Mouse (Mus musculus) mammary gland, adult 2 months (tissue): ENCODE results near the gene Dhx38. TPM values are rescaled to one million over a fixed set of nuclear protein-coding genes. Genes with fewer than 3 reads are reported as not detected.

ENCODE experiments used
- polyA plus RNA-seq: library from polyadenylated mRNA; depleted of rRNA; stranded (reverse); fragments of >200 nt; gene quantifications from 2 replicates; pipeline ENCODE4 v1.2.3, GENCODE M21; 2012; ENCODE audit warnings: low replicate concordance; rRNA removed

Dhx38 gene
- polyA plus RNA-seq, result 14.0 and 18.5 TPM in 2 replicates

DNA sequence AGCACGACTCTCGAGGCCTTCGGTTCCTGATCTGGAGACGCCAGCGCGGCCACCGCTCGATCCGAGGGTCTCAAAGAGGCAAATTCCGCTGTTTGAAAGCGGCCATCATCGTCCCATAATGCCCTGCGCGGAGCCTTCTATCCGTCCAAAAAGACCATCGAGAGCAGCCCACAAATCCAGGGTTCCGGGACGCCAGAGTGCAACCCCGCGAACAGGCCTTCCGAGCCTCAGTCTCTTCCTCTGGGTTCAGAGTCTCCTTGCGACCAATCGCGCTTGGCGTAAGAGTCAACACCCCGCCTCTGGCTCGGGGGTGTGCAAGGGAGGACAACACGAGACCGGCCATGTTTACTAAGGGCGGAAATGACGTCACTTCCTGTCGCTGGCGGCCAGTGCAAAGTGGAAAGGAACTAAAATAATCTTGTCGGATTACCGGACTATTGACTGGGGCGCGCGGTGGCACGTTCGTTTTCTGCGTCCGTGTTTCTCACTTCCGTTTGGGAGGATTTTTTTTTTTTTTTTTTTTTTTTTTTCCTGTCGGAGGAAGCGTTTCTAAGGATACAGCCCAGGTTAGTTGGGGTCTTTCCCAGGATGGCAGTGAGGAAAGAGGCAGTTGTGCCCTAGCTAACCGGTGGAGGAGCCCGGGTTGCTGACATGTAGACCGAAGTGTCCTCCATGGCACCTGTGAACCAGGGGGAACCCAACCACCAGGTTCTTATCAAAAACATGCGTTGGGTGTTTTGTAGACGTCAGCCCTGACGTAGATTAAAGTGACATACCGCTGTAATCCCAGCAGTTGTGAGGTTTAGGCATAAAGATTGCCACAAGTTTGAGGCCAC lies at the start of gene Dhx38, which contains the start of gene Txnl4b:
Dhx38 (minus strand) TSS at position 364 of the 836 bp plus-strand sequence.
Txnl4b (plus strand) TSS at position 395 of the 836 bp plus-strand sequence.

DNA sequence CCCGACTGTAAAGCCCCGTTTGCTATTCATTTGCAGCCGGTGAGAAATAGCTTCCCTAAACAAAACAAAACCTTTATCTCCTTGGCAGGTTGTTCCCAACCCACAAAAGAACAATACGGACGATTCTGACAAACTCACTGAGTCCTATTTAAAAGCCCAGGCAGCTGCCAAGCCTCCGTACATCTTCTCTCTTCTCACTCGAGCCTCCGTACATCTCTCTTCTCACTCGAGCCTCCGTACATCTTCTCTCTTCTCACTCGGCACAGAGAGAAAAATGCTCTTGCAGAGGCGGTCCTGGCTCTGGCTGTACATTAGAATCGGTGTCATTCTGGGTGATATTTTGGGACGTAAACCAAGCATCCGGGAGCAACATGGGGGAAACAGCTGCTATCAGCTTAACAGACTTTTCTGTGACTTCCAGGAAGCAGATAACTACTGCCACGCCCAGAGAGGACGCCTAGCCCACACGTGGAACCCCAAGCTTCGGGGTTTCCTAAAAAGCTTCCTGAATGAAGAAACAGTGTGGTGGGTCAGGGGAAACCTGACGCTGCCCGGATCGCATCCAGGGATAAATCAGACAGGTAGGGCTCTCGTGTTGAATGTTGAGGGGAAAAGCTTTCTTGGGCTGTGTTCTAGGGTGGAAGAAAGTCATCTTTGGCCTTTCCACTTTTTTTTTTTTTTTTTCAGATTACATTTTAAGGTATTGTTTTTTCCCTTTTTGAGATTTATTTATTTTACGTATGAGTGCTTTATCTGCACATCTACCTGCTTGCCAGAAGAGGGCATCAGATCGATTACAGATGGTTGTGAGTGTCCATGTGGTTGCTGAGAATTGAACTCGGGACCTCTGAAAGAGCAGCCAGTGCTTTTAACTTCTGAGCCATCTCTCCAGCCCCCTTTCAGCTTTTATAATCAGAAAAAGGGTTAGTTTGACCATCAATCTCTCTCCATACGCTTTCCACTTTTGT lies 48.9 kb upstream of the Dhx38 start, which contains the start of gene Pkd1l3:
Pkd1l3 (plus strand) TSS at position 275 of the 968 bp plus-strand sequence.

DNA sequence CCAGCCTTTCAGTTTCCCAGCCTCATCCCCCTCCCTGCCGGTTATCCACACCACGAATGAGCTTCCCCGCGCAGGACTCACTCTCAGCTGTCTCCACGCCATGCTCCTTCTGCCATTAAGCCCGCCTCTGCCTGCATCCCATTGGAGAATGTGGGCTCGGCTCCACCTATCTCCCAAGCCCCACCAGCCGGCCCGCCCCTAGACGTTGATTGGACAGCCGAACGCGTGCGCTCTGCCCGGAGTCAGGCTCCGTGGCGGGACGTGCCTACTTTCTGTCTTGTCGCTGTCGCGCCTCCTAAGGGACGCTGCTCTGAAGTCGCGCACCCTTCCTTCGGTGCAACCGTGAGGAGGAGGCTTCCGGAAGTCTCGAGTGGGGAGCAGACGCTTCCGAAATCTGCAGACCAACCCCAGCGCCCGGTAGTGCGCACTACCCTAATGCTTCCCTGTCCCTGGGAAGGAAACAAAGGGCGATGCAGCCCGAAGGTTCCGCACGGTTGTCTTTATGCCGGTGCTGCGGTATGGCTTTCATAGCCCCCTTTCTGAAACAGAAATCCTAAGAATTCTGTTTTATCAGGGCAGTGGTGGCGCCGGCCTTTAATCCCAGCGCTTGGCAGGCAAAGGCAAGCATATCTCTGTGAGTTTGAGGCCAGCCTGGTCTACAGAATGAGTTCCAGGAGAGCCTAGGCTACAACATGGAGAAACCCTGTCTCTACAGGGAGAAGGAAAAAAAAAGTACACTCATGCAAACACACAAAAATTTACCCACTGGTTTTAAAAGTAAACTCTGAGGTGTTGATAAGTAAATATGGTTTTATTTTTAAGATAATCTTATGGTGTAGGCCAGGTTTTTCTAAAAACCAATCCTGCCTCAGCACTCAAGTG lies 42.9 kb upstream of the Dhx38 start, which contains the start of gene Dhodh:
Dhodh (minus strand) TSS at position 403 of the 882 bp plus-strand sequence.

DNA sequence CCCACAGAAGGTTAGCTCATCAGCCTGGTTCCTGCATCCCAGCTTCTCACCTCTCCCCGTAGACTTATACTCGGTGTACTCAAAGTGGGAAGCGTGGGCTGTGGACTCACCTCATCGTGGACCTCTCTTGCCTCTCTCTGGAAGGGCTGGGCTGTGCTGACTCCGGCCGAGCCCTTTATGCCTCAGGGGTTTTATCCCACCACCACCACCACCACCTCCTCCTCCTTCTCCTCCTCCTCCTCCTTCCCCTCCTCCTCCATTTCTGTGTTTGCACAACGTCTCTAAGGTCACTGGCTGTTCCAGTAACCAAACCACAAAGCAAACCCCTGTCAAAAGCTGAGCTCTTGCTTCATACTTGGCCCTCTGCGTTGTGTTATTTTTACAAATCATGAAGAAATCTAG lies 13.2 kb upstream of the Dhx38 start, which contains the start of gene Hp:
Hp (minus strand) TSS at position 273 of the 402 bp plus-strand sequence.

Other genes with a start within 250 kb of the Dhx38 start
- gene Pmfbp1, start 71.8 kb downstream of the Dhx38 start, polyA plus RNA-seq, result not detected in 2 replicates
- 5.1 and 6.4 TPM in 2 replicates for gene Txnl4b, start within 50 bp of the Dhx38 start, polyA plus RNA-seq
- gene Hp, start 13.3 kb upstream of the Dhx38 start, polyA plus RNA-seq, result 556 and 579 TPM in 2 replicates
- 19.8 and 30.4 TPM in 2 replicates for gene Dhodh, start 42.8 kb upstream of the Dhx38 start, polyA plus RNA-seq
- 0.14 and 0.34 TPM in 2 replicates for gene Pkd1l3, start 48.7 kb upstream of the Dhx38 start, polyA plus RNA-seq
- gene Ist1, start 127.4 kb upstream of the Dhx38 start, polyA plus RNA-seq, result 27.6 and 64.7 TPM in 2 replicates
- 5.9 and 6.7 TPM in 2 replicates for gene Zfp821, start 139.7 kb upstream of the Dhx38 start, polyA plus RNA-seq
- 15.7 and 16.2 TPM in 2 replicates for gene Atxn1l, start 171.9 kb upstream of the Dhx38 start, polyA plus RNA-seq
- gene Ap1g1, start 212.7 kb upstream of the Dhx38 start, polyA plus RNA-seq, result 22.5 and 46.2 TPM in 2 replicates